Mouse (Mus musculus): ENCODE measurements around the gene Tcf20.

DNA sequence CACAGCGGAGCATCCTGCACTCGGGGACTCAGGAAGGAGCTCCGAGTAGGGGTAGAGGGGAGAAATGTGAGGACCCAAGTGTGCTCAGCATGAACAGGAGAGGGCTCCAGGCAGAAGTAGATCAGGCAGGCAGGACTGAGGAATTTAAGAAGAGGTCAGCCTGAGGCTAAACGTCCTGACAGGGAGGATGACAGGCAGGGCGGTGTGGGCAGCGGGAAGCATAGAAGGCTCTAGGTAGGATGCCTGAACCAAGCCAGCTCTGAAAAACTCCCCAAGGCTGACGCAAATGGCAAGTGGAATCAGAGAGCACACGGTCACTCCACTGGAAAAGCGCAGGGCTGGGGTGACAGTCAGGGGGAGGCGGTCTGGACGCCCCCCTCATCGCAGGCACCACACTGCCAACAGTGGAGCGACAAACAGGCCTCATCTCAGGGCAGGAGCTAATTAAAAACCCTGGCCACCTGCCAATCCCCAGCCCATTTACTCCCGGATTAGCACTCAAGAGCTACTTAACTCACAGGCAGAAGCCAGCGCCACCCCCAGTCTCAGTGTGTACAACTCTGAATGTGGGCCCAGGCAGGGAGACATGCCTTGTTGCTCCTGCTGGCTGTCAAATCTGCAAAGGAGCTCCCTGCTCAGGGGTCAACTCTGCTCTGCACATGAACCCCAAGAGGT, 23.5 kb upstream of the Tcf20 start:
- TF ChIP-seq CTCF (IDR thresholded peaks at IDR 0.05; ENCODE audit: borderline replicate concordance, control insufficient read depth, extremely low read depth, insufficient read depth, low read length, poor library complexity) (no peak), POLR2A (IDR thresholded peaks at IDR 0.05; ENCODE audit: control insufficient read depth, extremely low read depth, insufficient read depth, low read length, poor library complexity) (no peak)
